Mouse (Mus musculus) C2C12 (cell line): ENCODE data around the gene Ryr1.

Source experiments
- CEBPB ChIP-seq: IDR thresholded peaks from one replicate; pipeline ENCODE4 v1.6.1; 2011; ENCODE audit warnings: low read depth, mild to moderate bottlenecking, control low read depth, moderate library complexity
- CTCF ChIP-seq: IDR thresholded peaks from one replicate; pipeline ENCODE4 v1.5.1; 2011; ENCODE audit not compliant: control insufficient read depth, insufficient read depth, insufficient read length
- MAX ChIP-seq: IDR thresholded peaks from one replicate; pipeline ENCODE4 v1.6.1; 2011; ENCODE audit warnings: mild to moderate bottlenecking, control low read depth
- MYOD1 ChIP-seq: IDR thresholded peaks from one replicate; pipeline ENCODE4 v1.6.1; 2011; ENCODE audit warnings: low read depth; ENCODE audit not compliant: control insufficient read depth, insufficient read length

- TF ChIP-seq CTCF (no peak), MAX (no peak), CEBPB (no peak), MYOD1 (no peak)
These were observed 6.7 kb downstream of the Ryr1 start for GRCm38 (mm10) chr7:29118142-29118851.
